Mouse (Mus musculus): Measurements from ENCODE around the gene E330017A01Rik.
"Not testable (repeated sequence)": the region's sequence is repeated elsewhere in the genome, so short reads cannot be mapped to it uniquely, and the experiment has no call there.

GRCm38 (mm10) chr16:58666681-58667080 lies 28.1 kb upstream of the E330017A01Rik start:
- TF ChIP-seq POLR2A (IDR thresholded peaks at IDR 0.05; ENCODE audit: insufficient read length, low read depth); USF1 (IDR thresholded peaks at IDR 0.05; ENCODE audit: low read depth); CEBPB (IDR thresholded peaks at IDR 0.05; ENCODE audit: insufficient read depth, poor library complexity, severe bottlenecking); E2F4 (IDR thresholded peaks at IDR 0.05; ENCODE audit: insufficient read depth): not testable (repeated sequence)

All from myocyte (in vitro differentiated cells).